Mouse (Mus musculus): ENCODE results near the gene Ntpcr.

DNA sequence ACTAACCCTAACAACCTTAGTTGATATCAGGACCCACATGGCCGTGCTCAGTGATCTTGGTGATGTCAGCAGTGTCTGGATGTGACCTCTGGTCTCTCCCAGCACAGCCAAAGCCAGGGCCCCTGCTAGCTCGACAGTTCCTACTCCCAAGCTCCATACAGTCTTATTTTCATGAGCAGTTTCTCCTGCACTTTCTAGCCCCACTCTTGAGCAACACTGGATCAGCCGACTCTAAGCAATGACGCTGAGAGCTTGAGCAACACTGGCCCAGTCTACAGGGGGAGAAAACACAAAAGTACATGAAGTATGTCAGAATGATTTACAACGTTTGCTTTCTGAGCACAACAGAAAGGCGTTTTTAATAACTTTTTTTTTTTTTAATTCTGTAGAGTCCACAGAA is 47.0 kb downstream of the Ntpcr start:
- TF ChIP-seq CTCF (conservative IDR thresholded peaks at IDR 0.05; ENCODE audit: low read length) (no peak), POU5F1 (IDR thresholded peaks at IDR 0.05; ENCODE audit: borderline replicate concordance, low read length) (no peak)

All from E14TG2a.4 (cell line).